Mouse (Mus musculus): ENCODE data around the gene Slc27a2. TPM values are rescaled to one million over a fixed set of nuclear protein-coding genes. Genes with fewer than 3 reads are reported as not detected.

The Slc27a2 gene
- polyA plus RNA-seq, 1 experiment from 2014 or later = 3.6 TPM

DNA sequence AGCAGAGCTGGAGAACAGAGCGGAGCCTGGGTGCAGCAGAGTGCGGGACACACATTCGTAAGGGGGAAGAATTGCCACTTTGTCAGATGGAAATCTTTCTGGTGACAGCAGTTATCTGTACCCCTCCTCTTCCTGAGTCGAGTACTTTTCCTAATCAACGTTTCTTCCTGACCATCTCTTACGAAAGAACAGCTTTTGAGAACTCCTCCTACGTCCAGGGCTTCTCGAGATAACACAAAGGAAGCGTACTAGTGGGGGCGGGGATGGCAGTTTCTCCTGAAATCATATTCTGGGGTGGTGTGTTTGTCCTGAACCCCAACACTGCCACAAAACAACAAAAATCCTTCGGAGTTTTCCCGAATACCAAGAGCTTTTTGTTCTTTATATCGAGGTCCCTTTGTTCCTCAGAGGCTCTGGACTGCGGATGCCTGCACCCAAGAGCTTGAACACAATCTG lies 67.1 kb downstream of the Slc27a2 start, which contains the start of gene Hdc:
Hdc (minus strand) TSS at position 51 of the 456 bp plus-strand sequence.
- Histone ChIP-seq H3K27me3 (no peaks in the 10 kb centered on the region), H3K9me3 (replicated peaks) (no peaks in the 10 kb centered on the region), H3K36me3 (no peaks in the 10 kb centered on the region), H3K4me3 (no peak within 1 kb of the TSS), H3K4me1 (no peaks in the 10 kb centered on the region), H3K9ac (no peak within 1 kb of the TSS), H3K4me2 (replicated peaks) (no peak within 1 kb of the TSS), H3K27ac (no peak within 1 kb of the TSS)
- ATAC-seq (ENCODE audit: low FRiP score) = no peak
- 67% methylated on average over 14 of the region's 14 CpGs for WGBS

DNA sequence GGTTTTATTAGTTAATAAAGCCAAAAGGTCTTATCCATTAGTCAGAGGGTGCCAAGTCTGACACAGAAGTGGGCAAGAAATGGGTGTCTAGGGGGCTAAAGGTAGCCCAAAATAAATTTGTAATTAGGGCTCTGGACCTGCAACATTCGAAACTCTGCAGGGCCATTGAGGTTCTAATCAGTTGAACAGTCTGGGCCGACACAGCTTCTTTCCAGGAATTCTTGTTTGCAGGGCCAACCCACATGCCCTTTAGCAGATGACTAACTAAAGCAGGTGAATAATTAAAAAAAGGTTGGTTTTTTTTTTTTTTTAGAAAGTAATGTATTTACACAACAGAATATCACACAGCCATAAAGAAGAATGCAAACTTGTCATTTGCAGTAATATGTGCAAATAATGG lies 70.2 kb downstream of the Slc27a2 start:
- 82% methylated on average over 2 of the region's 2 CpGs for WGBS
- Histone ChIP-seq H3K9me3 (replicated peaks) (no peaks in the 10 kb centered on the region), H3K27ac (no peak overlapping the region), H3K9ac (no peak overlapping the region), H3K27me3 (no peaks in the 10 kb centered on the region), H3K4me1 (no peaks in the 10 kb centered on the region), H3K36me3 (no peaks in the 10 kb centered on the region), H3K4me2 (replicated peaks) (no peak overlapping the region), H3K4me3 (no peak overlapping the region)
- no peak for ATAC-seq (ENCODE audit: low FRiP score)

DNA sequence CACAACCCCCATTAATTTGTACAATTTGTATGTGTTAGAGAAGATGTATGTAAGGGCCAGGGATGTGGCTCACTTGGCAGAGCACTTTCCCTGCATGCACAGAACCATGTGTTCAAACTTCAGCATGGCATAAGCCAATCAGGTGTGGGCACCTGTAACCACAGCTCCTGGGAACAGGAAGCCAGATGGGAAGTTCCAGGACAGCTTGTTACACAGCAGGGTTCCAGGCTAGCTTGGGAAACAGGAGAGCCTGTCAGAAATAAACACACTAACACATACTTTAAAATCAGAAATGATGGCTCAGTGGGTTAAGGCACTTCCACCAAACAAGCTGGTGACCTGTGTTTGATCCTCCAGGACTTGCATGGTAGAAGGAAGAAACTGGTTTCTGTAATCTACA lies 70.9 kb downstream of the Slc27a2 start:
- no peak for ATAC-seq (ENCODE audit: low FRiP score)
- Histone ChIP-seq H3K4me3 (no peak overlapping the region), H3K27ac (no peak overlapping the region), H3K9ac (no peak overlapping the region), H3K4me2 (replicated peaks) (no peak overlapping the region), H3K27me3 (no peaks in the 10 kb centered on the region), H3K9me3 (replicated peaks) (no peaks in the 10 kb centered on the region), H3K36me3 (no peaks in the 10 kb centered on the region), H3K4me1 (no peaks in the 10 kb centered on the region)

DNA sequence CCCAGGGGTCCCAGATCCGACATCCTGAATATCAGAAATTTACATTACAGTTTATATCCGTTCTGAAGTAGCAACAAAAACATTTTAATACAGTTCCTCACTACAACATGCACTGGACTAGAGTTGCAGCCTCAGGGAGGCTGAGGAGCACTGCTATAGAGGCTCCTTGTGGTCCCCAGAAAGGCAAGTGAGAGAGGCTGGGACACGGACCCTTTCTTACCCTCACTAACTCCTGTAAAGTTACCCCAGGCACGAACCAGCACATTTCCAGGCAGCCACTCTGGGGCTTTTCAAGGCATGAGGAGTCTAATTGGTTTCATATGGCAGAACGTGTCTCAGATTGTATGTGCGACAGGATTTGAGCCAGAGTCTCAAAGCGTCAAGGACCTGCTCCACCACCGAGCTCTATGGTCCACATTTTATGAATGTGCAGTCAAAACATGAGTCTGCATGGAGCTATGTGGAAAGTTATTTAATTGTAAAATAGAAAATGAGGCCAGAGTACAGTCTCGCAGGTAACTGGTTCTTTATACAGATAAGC lies 76.3 kb downstream of the Slc27a2 start:
- 74% methylated on average over 9 of the region's 9 CpGs for WGBS
- H3K4me1 ChIP-seq = no peaks in the 10 kb centered on the region
- H3K4me2 ChIP-seq (replicated peaks) = no peak overlapping the region
- peaks cover 20% of the 10 kb centered on the region for H3K36me3 ChIP-seq
- no peak for ATAC-seq (ENCODE audit: low FRiP score)
- no peaks in the 10 kb centered on the region for H3K27me3 ChIP-seq
- H3K9ac ChIP-seq = no peak overlapping the region
- H3K9me3 ChIP-seq (replicated peaks) = no peaks in the 10 kb centered on the region
- H3K27ac ChIP-seq = no peak overlapping the region
- no peak overlapping the region for H3K4me3 ChIP-seq

DNA sequence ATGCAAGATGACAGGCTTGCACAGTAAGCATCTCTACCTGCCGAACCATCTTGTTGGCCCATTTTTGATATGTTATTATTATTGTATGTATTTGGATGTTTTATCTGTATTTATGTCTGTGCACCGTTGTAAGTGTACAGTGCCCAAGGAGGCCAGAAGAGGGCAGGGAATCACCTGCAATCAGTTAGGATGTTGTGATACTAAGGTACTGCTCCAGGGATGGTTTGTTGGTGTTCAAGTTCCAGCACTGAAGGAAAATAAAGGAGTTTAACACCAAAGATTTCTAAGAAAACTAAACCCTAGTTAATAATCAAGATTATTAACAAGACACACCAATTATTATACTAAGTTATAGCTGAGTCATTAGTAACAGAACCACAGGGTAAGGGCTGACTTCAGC lies 81.0 kb downstream of the Slc27a2 start:
- Histone ChIP-seq H3K27ac (no peak overlapping the region), H3K36me3 (peaks cover 36% of the 10 kb centered on the region), H3K9ac (no peak overlapping the region), H3K4me1 (no peaks in the 10 kb centered on the region), H3K4me2 (replicated peaks) (no peak overlapping the region), H3K9me3 (replicated peaks) (no peaks in the 10 kb centered on the region), H3K27me3 (no peaks in the 10 kb centered on the region), H3K4me3 (no peak overlapping the region)
- ATAC-seq (ENCODE audit: low FRiP score) = no peak
- WGBS = 96% methylated on average over 2 of the region's 2 CpGs

DNA sequence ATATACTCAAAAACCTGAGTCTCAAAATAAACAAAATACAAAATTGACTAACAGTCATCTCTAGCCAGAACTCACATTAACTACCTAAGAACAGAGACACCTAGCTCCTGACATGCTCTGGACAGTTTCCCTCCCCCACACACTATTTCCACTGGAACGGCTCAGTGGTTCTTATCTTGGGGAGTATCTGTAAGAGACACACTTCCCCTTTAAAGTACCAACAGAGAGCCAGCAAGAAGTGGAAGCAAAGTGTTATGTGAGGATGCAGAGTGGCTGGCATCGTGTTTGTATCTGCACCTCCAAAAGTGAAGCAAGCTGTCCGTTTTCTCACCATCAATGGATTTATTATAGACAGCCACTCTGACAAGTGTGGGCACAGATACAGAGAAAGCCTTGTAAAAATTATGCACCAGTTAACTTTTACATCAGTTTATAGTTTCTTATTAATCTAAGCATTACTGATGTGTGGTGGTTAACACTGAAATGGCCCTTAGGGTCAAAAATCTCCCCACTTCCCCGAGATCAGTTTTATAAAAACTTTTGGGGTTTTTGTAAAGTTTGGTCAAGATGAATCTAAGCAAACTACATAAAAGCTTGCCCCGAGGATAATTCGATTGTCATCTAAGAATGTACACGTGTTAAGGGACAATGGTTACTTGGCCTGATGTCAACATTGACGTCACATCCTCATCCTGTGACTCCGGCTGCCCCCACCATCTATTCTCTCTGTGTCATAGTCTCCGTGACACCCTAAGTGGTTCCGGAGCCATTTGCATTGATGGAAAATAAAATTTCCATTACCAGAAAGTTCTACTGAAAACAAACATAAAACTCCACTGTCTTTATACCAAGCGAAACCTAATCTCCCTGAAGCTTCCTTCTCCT lies 84.0 kb downstream of the Slc27a2 start:
- 90% methylated on average over 12 of the region's 12 CpGs for WGBS
- ATAC-seq (ENCODE audit: low FRiP score) = no peak
- H3K4me2 ChIP-seq (replicated peaks) = no peak overlapping the region
- no peak overlapping the region for H3K27ac ChIP-seq
- H3K4me3 ChIP-seq = no peak overlapping the region
- no peak overlapping the region for H3K9ac ChIP-seq
- no peaks in the 10 kb centered on the region for H3K4me1 ChIP-seq
- peaks cover 42% of the 10 kb centered on the region for H3K36me3 ChIP-seq
- H3K27me3 ChIP-seq = no peaks in the 10 kb centered on the region
- H3K9me3 ChIP-seq (replicated peaks) = no peaks in the 10 kb centered on the region

Other genes with a start within 250 kb of the Slc27a2 start
- 0.12 and 0.17 TPM in 2 replicates for gene Atp8b4, start 51.7 kb upstream of the Slc27a2 start, polyA plus RNA-seq (2016; fragmentation: Nextera tagmentation; extraction: Ambion mirVana)
- gene Hdc, start 66.9 kb downstream of the Slc27a2 start, polyA plus RNA-seq (2016; fragmentation: Nextera tagmentation; extraction: Ambion mirVana) = 2.1 and 2.5 TPM in 2 replicates
- gene Gabpb1, start 123.9 kb downstream of the Slc27a2 start, polyA plus RNA-seq (2016; fragmentation: Nextera tagmentation; extraction: Ambion mirVana) = 65.3 and 71.2 TPM in 2 replicates
- gene Usp8, start 154.9 kb downstream of the Slc27a2 start, polyA plus RNA-seq (2016; fragmentation: Nextera tagmentation; extraction: Ambion mirVana) = 40.0 and 44.6 TPM in 2 replicates
- gene Usp50, start 231.1 kb downstream of the Slc27a2 start, polyA plus RNA-seq (2016; fragmentation: Nextera tagmentation; extraction: Ambion mirVana) = 3.2 and 3.3 TPM in 2 replicates